Mouse (Mus musculus): ENCODE results near the gene Cnpy1.

Gene Cnpy1

GRCm38 (mm10) chr5:28179237-28179790, 66.3 kb downstream of the Cnpy1 start:
- DNase-seq = no peak

- DNase-seq = no peak
These were observed 67.3 kb downstream of the Cnpy1 start for GRCm38 (mm10) chr5:28178322-28178721.

GRCm38 (mm10) chr5:28176585-28176984, 69.0 kb downstream of the Cnpy1 start:
- no peak for DNase-seq

- no peak for DNase-seq
These were observed 69.6 kb downstream of the Cnpy1 start for GRCm38 (mm10) chr5:28176023-28176422.

- no peak for DNase-seq
These were observed 70.1 kb downstream of the Cnpy1 start for GRCm38 (mm10) chr5:28175570-28175919.

- no peak for DNase-seq
These were observed 70.6 kb downstream of the Cnpy1 start for GRCm38 (mm10) chr5:28174876-28175569.

- no peak for DNase-seq
These were observed 71.5 kb downstream of the Cnpy1 start for GRCm38 (mm10) chr5:28174086-28174485.

- DNase-seq = no peak
These were observed 71.9 kb downstream of the Cnpy1 start for GRCm38 (mm10) chr5:28173674-28174073.

- DNase-seq = no peak
These were observed 72.5 kb downstream of the Cnpy1 start for GRCm38 (mm10) chr5:28172921-28173670.

- no peak for DNase-seq
These were observed 73.2 kb downstream of the Cnpy1 start for GRCm38 (mm10) chr5:28172261-28172920.

- no peak for DNase-seq
These were observed 73.9 kb downstream of the Cnpy1 start for GRCm38 (mm10) chr5:28171667-28172066.

- DNase-seq = no peak
These were observed 74.7 kb downstream of the Cnpy1 start for GRCm38 (mm10) chr5:28170892-28171291.

GRCm38 (mm10) chr5:28170081-28170480, 75.5 kb downstream of the Cnpy1 start:
- DNase-seq = no peak

GRCm38 (mm10) chr5:28169166-28169801, 76.3 kb downstream of the Cnpy1 start:
- no peak for DNase-seq

GRCm38 (mm10) chr5:28168253-28169165, 77.1 kb downstream of the Cnpy1 start:
- no peak for DNase-seq

GRCm38 (mm10) chr5:28167611-28168252, 77.9 kb downstream of the Cnpy1 start:
- no peak for DNase-seq

- no peak for DNase-seq
These were observed 79.1 kb downstream of the Cnpy1 start for GRCm38 (mm10) chr5:28166256-28167231.

GRCm38 (mm10) chr5:28165358-28166255, 80.0 kb downstream of the Cnpy1 start, which contains the start of gene En2:
En2 (plus strand) TSS chr5:28165694.
- peak; percentile 25 for DNase-seq

GRCm38 (mm10) chr5:28163926-28164325, 81.7 kb downstream of the Cnpy1 start:
- DNase-seq = no peak
